Mouse (Mus musculus): Measurements from ENCODE around the gene Mapk1.
"Not testable (repeated sequence)": the region's sequence is repeated elsewhere in the genome, so short reads cannot be mapped to it uniquely, and the experiment has no call there.

Mapk1 gene

GRCm38 (mm10) chr16:16983131-16983533, at the start of gene Mapk1:
Gene Mapk1, plus strand, starts transcription at chr16:16983382.
- peak; percentile 96 for DNase-seq

DNA sequence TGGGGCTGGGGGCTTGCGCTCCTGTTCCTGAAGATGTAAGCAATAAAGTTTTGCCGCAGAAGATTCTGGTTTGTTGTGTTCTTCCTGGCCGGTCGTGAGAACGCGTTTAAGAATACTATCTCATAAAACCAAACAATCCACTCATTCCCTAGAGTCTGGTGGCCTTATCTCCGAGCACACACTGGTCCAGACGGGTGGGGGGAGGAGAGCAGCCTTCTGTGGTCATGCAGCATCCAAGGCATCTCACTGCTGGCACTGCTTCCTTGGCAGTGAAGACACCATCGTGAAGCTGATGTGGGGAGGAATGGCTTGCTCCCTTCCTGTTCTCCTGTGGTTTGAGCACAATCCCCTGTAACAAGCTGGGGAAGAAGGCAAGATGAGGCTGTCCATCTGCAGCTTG, 43.6 kb upstream of the Mapk1 start:
- DNase-seq: no peak

- DNase-seq: no peak
These were observed 42.1 kb upstream of the Mapk1 start for GRCm38 (mm10) chr16:16941078-16941477.

DNA sequence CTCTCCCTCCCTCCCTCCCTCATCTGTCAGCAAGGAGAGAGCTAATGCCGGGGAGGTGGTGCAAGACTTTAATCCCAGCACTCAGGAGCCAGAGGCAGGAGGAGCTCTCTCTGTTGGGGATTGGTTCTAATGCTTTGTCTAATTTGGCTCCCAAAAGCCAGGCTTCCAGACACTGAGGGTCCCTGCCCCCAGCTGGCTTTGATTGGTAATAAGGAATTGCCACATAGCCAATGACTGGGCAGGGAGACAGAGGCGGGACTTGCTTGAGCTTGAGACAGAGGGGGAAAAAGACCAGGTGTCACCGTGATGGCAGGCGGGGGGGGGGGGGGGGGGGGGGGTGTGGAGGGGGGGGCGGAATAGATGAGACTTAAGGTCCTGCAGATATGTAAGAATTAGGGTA, 24.6 kb upstream of the Mapk1 start:
- DNase-seq: no peak

DNA sequence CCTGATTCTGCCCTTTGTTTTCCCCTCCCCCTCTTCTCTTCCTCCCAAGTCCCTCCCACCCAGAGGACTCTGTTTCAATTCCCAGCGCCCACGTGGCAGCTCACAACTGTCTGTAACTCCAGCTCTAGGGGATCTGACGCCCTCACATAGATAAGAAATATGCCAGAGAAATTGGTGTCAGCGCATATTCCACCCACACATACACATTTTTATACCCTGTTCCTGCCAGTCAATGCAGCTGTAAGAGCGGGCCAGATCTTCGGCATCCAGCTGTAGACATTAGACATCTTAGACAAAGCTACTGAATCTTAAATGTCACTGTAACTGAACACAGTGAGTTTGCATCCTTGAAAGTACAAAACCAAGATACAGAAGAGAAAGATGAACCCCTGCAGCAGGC, 23.3 kb upstream of the Mapk1 start:
- no peak for DNase-seq

DNA sequence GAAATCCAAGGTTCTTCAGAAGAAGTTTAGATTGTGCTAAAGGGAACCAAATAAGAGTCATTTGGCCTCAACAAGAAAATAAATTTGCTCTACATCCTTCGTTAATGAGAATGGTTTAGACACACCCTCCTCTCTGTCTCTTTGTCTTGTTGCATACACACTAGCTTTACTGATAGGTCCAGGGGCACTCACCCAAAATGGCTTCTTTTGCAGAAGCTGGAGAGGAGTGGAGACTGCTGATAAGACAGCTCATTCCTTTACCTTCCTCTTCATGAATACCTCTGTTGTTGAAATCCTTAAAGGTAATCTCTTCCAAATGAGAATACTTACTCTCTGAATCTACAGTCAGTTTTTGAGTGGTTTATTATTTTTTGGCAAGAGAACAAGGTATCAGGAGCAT, 18.0 kb upstream of the Mapk1 start:
- DNase-seq: no peak

GRCm38 (mm10) chr16:16966290-16966689, 16.9 kb upstream of the Mapk1 start:
- DNase-seq: no peak

DNA sequence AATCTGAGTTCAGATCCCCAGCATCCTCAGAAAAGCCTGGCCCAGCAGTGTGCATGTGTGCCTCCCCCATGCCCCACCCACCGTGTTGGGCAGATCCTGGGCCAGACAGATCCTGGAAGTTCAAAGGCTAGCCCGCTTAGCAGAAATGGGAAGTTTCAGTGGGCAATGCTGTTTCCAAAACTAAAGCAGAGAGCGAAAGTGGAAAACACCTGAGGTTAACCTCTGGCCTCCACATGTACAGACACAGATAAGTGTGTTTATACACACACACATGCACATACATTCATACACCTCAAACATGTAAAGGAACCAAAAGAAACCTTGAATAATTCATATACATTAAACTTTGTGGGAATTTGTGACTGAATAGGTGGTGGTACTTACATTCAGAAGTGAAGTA, 5.1 kb upstream of the Mapk1 start:
- DNase-seq: no peak

GRCm38 (mm10) chr16:16978765-16979164, 4.4 kb upstream of the Mapk1 start:
- no peak for DNase-seq

DNA sequence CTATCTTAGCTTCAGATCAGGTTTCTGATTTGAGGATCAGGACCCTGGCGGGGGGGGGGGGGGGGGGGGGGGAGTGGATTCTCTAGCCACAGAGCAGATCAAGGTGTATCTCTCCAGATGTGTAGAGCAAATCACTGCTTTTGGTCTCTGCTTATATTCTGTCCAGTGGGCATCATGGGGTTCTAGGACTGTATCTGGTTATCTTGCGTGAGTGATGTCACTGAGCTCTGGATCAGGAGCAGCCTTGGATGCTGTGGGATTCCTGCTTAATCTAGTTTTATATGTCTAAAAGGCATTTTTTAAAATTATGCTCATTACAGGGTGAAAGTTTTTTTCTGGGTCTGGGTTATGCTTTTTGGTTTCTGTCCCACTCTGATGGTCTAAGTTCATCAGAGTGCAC, 546 bp upstream of the Mapk1 start:
- DNase-seq: no peak

DNA sequence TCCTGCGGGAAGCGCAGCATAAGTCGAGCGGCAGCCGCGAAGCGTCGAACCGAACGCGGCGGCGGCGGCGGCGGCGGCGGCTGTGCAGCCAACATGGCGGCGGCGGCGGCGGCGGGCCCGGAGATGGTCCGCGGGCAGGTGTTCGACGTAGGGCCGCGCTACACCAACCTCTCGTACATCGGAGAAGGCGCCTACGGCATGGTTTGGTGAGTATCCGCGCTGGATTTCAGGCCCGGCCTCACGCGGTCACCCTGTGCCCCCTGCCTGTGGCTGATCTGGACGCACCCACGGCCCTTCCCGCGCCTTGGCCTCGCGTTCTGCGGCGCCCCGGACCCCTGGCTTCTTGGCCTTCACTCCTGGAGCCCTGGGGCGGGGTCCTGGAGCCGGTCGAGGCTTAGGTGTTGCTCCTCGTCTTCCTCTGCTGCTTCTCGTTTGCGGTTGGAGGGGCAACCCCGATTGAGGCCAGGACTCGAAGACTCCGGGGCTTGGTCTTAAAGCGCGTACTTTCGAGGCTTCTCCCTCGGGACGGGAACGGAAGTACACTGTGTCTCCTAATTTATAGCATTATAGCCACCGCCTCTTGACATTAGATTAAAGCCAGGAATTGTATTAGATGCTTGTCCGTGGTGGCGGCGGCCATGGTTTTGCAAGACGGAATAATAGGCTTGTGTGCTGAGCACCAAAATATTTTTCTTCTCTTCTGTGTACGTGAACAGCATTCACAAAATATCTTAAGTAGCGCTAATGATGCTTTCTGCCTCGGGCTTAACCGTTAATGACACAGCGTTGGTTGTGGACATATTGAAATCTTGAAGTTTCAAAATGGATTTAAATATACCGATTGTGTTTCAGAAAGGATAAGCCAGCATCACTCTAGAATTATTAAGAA, 596 bp downstream of the Mapk1 start:
- no peak for DNase-seq

- DNase-seq: no peak
These were observed 1.3 kb downstream of the Mapk1 start for GRCm38 (mm10) chr16:16984423-16984941.

DNA sequence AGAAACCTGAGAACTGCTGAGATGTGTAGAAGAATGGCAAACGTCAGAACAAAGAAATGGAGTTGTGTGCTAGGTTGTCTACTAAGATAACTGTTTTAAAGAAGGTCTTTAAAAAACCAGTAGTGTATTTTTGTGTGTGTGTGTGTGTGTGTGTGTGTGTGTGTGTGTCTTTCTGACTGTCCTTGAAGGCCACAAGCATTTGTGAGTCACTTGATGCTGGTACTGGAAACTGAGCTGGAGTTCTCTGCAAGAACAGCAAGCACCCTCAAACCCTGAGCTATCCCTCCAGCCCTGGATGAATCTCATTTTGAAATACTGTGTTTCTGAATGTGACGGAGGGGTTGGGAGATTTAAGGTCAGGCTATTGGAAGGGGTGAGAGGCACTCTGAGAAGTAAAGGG, 4.1 kb downstream of the Mapk1 start:
- no peak for DNase-seq

- DNase-seq: no peak
These were observed 5.7 kb downstream of the Mapk1 start for GRCm38 (mm10) chr16:16988842-16989241.

GRCm38 (mm10) chr16:16990021-16990420, 6.8 kb downstream of the Mapk1 start:
- DNase-seq: no peak

DNA sequence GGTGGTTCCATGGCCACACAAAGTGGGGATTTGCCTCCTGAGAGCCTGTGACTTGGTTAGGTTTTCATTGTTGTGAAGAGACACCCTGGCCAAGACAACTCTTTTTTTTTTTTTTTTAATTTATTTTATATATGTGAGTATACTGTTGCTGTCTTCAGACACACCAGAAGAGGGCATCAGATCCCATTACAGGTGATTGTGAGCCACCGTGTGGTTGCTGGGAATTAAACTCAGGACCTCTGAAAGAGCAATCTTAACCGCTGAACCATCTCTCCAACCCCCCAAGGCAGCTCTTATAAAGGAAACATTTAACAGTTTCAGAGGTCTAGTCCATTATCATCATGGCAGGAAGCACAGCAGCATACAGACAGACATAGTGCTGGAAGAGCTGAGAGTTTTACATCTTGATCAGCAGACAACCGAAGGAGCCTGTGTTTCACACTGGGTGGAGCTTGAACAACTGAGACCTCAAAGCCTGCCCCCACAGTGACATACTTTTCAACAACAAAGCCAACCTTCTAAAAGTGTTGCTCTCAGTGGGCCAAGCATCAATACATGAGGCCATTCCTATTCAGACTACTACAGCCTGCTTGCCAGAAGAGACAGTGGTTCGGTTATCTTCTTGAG, 11.4 kb downstream of the Mapk1 start:
- no peak for DNase-seq

GRCm38 (mm10) chr16:16996121-16996729, 13.0 kb downstream of the Mapk1 start:
- not testable (repeated sequence) for DNase-seq

GRCm38 (mm10) chr16:17001109-17001508, 17.9 kb downstream of the Mapk1 start:
- DNase-seq: no peak

DNA sequence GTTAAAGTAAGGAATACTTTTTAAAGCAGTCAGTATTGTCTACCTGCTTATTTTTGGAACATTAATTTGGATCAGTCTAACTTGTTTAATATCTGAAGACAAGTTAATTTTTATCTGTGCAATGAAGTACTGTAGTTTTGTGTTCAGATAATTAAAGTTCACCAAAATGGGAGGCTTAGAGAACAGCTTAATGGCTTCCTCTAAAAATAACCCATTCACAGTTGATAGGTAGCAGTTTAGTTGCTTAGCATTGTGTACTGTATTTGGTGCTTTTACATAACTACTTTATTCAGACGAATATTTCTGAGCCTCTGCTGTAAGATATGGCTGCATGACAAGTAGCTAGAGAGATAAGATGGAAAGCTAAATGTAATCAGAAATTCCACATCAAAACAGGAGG, 23.9 kb downstream of the Mapk1 start:
- DNase-seq: no peak

DNA sequence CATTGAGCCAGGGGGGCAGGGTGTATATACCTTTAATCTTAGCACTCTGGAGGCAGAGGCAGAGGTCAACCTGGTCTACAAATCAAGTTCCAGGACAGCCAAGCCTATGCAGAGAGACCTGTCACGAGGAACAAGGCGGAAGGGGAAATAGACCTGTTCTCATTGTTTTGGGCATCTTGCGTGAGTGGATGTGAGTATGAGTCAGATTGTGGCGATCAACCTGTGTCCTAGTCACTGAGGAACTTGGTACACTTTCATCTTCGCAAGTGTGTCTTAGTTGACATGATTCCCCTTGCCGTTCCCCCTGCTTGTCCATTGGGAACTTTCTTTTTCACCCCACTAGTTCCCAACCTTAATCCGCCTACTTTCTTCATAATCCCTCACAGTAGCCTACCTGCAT, 26.9 kb downstream of the Mapk1 start:
- no peak for DNase-seq

GRCm38 (mm10) chr16:17012583-17012982, 29.4 kb downstream of the Mapk1 start:
- no peak for DNase-seq

- no peak for DNase-seq
These were observed 32.1 kb downstream of the Mapk1 start for GRCm38 (mm10) chr16:17015111-17015852.

DNA sequence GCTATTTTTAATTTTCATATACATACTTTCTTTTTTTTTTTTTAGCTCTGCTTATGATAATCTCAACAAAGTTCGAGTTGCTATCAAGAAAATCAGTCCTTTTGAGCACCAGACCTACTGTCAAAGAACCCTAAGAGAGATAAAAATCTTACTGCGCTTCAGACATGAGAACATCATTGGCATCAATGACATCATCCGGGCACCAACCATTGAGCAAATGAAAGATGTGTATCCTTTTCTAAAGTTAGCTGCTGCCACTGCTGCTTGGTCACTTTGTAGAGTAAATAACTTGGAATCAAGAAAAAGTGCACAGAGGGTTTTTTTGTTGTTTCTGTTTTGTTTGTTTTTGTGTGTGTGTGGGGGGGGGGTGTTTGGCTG, 32.7 kb downstream of the Mapk1 start:
- DNase-seq: no peak

All from cerebellum, adult 11-12 months (tissue).